Mouse (Mus musculus) kidney, adult 18-20 months (tissue): Measurements from ENCODE around the gene Dusp22.

Experiments used
- DNase-seq: peaks from one replicate; pipeline ENCODE4 v3.0.0; 2021

The Dusp22 gene

DNA sequence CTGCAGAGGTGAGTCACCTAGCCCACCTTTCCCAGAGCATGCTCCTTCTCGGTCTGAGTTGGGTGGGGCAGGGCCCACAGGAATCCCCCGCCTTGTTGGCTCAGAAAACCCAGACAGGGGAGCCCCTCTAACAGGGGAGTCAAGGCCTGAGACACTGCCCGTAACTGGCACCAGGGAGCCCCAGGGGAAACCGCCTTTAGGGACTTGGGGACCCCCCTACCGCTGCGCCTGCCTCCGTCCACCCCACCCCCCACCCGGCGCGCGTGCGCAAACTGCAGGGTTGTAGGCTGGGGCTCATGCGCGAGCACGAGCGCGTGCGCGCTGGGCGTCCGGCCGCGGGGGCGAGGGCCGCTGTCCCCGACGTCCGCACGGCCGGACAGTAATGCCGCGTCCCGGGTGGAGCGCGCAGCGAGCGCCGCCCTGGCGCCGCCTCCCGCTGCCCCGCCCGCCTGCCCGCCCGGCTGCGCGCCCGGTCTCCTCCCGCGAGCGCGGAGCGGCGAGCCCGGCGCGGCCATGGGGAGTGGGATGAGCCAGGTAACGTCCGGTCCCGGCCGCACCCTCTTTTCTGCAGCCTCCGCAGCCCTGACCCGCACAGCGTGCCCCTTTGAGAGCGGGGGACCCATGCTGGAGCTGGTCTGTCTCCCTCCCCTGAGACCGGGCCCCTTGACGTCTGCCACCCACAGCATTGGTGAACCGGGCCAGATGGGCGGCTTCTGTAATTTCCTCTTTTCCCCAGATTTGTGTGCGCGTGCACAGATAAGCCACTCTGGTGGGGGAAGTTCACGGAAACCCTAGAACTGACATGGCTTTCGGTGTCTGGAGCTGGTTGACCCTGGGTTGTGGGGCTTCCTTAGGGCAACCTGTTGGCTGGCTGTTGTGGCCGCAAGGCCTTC, at the start of gene Dusp22:
Gene Dusp22 (plus strand): TSS at position 387 of the 893 bp plus-strand sequence.
- DNase-seq: peak; percentile 88

DNA sequence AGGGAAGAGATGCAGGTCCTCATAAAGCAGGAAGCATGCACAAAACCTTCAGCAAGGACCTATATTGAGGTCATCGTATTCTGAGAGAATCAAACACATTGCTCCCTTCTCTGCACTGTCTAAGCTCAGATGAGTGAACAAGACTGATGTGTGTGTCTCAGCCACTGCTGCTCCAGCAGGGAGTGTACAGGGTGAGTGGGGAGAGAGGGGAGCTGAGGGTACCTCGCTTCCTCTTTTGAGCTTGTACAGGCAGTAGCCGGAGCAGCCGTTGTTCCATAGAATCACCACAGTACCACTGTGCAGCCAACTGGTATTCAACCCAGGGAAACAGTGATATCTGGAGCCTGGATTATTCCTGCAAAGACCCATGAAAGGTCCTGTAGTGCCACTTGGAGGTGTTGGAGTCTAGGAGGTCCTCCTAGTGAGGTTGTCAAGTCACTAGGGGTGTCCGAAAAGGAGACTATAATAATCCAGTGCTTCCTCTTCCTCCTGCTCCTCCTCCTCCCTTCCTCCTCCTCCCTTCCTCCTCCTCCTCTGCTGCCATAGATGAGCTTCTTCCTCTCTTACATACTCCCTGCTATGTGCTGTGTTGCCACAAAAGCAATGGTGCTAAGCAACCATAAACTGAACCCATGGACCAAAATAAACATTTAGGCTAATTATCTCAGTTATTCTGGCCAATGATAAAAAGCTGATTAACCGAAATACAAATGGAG, 47.6 kb upstream of the Dusp22 start:
- DNase-seq: no peak

DNA sequence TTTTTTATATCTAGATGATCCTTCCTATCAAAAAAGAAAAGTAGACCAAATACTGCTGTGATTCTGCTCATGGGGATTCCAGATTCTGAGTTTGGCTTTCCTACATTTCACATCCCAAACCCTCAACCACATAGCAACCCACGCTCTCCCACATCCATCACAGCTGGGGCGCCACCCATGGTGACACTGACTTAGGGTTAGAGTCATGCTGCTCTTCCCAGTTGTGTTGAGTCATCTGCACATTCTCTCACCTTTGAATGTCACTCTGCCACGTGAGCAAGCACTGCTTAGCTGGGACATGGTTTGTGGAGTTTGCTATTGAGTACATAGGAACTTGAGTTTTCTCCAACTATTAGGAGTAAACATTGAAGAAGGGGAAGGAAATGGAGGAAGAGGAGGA, 40.1 kb upstream of the Dusp22 start:
- no peak for DNase-seq

DNA sequence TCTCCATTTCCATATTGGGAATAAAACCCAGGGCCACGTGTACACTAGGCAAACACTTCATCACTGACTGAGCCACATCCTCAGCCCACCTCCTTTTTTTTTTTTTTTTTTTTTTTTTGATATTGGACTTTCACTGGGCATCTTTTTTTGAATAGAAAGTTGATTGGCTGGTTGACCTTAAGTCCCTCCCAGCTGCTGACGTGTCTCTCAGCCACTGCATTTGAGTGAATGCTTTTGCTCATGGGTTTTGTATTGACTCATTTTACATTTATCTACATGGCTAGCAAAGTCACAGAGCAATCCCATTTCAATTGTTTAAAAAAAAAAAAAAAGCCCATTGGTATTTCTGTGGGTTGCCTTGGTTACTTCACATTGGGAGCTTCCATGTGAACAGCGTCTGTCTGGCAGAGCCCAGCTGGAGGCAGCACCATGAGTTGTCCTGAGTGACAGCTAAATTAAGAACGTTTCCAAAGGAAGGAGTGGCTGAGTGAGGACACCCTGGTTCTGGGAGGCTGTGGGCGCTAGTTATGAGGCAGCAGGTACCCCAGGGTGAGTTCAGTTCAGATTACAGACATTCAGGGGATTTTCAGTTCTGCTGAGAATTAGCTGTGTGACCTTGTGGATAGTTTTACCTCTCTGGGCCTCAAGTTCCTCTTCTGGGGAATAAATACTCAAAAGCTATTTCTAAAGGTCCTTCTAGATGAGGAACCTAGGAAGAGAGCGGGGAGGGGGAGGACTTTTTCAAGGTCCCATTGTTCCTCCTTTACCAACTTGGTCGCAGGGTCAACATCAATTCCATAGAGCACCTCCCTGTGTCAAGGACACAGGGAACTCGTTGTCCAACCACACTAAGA, 31.4 kb upstream of the Dusp22 start:
- DNase-seq: no peak

DNA sequence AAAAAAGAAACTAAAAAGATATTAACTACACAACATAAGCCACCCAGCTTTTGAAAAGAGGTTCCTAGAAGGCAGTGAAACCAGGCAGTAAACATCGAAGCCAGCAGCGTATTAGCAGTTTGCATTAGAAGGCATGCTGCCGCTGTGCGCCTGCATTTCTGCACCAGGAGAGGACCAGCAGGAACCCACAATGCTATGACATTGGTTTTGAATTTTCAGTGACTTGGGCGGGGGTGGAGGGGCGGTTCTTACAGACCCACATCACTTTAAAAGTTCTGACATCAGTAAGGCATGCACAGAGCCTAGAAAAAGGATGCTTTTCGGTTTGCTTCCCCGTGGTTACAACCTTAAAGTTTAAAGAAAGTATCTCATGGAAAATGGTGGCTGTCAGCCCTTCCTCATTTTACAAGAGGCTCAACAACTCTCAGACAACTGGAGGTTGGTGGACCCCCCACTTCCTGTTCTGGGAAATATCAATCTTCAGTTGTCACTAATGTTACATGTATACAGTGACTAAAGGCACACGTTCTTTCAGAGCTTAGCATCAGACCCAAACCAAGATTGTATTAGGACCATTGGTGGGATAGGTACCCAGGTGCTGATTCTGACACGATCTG, 29.9 kb upstream of the Dusp22 start:
- no peak for DNase-seq

DNA sequence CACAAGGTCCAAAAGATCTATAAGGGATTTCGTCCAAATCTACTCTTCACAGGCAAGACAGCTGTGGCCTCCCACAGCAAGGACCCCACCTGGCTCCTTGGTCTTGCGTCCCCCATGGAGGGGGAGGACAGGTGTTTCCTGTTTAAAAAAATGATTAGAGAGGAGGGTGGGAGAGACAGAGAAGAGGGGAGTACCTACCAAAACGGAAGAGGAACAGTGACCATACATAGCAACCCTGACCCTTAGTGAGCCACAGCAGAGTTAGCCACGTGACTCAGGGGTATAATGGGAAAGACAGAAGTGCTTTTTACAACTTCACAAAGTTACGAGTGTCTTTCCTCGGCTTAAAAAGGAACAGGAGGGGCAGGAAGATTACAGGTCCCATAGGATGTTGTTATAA, 26.8 kb upstream of the Dusp22 start:
- no peak for DNase-seq

DNA sequence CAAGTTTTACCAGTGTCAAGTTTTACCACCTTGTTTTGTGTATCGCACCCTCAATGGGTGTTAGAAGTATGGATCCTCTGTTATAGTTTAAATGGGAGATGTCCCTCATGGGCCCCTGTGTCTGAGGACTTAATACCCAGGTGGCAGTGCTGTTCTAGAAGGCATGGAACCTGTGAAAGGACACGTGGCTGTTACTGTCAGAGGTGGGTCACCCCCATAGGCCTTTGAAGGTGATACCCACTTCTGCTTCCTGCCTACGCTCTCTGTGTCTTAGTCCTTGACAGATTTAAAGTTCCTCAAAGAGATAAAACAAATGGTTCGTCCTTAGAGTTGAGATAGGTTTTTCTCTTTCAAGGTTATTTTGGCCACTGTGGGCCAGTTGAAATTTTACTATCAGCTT, 23.3 kb upstream of the Dusp22 start:
- DNase-seq: no peak

DNA sequence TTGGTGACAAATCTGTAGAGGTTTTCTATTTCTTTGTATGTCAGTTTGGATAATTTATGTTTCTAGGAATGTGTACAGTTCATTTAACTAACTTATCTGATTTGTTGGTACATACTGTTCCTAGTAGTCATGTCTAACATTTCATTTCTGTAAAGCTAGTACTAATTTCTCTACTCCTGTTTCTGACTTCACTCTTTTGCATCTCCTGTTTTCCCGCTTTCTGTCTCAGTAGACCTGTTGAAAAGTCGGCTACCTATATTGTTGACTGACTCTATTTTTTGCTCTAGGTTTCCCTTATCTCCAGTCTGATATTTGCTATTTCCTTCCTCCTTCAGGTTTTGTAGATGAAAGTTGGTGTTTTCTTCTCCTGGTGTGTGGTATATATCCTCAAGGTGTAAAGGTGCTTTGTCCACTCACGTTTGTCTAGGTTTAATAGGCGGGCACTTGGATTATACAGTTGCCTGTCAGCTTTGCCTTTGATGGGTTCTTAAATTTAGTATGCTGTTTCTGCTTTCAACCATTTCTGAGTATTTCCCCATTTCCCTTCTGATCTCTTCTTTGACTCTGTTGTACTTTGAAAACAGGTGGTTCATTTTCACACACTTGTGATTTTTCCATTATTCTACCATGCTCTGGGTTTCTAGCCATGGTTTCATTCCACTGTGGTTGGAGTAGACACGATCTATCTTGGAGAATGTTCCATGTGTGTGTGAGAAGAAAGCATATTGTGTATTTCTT, 21.3 kb upstream of the Dusp22 start:
- DNase-seq: no peak

DNA sequence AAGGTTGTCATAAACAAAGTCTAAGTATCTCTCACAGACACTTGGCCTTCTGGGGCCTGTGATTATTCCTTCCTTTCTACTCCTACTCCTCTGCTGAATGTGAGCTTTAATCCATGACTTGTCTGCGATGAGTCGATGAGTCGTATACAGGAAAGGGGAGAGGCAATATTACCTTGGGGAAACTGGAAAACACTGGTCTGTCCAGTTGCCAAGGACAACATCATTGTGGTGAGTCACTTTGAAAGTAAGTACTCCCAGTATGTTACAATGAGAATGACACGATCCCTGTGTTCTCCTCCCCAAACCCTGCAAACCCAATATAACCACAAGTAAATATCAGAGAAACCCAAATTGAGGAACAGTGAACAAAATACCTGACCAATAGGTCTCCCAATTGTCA, 17.7 kb upstream of the Dusp22 start:
- DNase-seq: no peak

DNA sequence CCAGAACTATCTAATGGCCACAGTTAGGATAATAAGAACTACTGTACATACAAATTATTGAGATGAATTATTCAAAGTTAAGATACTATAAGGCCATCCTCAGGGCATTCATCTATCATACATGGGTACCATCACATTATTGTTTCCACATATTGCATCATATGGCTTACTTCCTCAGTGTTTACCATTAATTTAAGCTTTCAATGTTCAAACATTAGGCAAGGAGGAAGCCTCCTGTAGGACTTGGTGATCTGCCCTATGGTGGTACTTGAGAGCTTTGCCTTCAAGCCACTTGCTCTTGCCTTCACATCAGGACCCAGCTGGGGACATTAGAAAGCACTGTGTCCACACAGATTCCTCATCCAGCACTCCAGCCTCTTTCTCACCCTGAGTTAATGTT, 11.3 kb upstream of the Dusp22 start:
- DNase-seq: no peak

DNA sequence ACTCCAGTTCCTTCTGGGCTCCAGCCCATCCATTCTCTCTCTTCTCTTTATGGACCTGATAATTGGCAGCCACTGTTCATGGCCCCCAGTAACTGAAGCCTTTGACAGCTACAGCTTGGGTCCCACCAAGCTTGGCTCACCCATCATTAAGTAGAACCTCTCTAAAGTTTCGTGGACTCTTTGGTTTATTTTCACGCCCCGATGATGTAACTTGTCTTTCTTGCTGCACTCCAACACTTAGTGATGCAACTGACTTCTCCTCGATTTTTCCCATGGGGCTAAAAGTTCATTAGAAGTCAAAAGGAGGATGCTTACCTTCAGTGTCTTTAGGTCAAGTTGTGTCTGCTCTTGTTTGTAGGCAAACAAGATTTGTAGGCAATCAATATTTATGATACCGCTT, 10.6 kb upstream of the Dusp22 start:
- no peak for DNase-seq

DNA sequence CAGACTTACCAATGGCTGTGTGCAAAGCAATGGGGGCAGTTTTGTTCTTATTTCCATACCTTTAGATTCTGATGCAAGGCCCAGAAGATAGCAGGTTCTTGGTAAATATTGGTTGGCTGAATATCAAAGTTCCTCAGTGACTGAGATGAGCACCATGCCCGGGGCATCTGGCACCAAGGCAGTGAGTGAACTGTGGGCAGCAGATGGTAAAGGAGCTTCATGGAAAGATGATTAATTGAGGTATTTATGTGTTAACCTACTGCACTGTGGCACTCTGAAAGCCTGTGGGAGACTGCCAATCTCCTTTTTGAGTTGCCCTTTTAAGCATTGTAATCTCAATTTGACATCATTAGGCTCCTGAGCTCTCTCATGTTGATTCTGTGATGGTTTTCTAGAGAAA, 9.1 kb upstream of the Dusp22 start:
- no peak for DNase-seq

DNA sequence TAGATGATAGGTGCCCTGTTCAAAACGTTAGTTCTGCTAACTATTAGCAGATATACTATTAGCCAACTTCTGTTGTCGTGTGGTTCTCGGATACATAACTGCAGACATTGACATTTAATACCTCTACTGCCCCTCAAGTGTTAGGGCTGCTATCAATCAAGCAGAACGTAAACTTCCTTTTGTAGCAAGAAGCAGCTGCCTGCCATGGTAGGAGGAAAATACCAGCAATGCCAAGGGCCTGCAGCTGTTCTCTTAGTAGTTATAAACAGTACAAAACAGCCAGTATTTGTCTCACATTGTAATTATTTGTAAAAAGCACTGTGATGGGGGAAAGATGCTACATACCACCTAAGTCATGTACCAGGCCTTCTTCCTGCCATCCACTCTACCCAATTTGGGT, 6.7 kb upstream of the Dusp22 start:
- DNase-seq: no peak

DNA sequence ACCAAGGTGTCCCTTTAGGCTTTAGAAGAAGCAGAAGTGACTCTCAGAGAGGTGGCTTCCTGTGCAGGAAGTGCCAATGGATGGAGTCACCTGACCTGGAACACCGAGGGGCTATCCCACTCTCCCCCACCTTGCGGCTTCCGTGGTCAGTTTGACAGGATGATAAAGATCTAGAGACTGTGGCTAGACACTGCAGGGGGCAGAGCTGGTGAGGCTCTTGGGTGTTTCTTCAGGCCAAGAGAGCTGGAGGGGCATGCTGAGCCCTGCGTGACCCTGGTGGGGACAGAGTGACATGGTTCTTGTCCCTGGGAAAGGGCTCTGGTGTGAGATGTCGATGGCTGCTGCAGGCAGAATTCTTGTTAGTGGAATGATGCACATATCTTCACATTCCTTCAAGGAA, 5.3 kb upstream of the Dusp22 start:
- DNase-seq: no peak

DNA sequence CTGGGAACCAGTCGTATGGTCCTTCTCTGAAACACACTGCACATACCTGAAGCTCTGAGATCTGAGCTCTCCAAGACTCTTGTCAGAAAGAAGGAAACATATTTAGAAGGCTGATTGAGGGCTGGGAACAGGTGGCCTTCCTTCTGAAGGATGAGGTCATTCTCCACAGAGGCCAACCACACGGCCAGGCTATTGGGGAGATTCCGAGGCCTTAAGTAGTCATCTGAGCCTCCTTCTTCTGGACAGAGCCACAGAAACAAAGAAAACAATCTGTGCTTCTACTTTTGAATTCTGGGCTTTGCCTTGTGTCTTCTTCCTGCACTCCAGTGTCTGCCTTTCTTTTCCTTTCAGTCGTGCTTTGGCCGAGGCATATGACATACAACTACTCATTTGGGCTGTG, 2.9 kb upstream of the Dusp22 start:
- no peak for DNase-seq

DNA sequence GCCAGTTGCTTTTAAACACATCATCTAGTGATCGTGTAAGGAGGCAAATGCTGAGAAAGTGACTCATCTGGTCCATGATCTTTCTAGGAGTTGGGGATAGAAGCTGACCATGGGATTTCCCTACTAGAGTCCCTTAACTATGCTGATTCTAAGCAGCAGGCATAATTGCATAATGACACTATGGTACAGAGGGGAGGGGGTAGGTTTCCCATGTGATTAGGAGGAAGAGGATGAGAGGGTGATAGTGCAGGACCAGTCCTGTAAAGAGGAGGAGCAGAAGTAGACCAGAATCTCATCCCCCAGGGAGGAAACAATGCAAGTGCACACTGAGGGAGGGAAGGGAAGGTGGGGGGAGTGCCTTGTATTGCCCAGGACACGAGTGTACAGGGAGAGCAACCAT, 2.0 kb upstream of the Dusp22 start:
- DNase-seq: no peak

DNA sequence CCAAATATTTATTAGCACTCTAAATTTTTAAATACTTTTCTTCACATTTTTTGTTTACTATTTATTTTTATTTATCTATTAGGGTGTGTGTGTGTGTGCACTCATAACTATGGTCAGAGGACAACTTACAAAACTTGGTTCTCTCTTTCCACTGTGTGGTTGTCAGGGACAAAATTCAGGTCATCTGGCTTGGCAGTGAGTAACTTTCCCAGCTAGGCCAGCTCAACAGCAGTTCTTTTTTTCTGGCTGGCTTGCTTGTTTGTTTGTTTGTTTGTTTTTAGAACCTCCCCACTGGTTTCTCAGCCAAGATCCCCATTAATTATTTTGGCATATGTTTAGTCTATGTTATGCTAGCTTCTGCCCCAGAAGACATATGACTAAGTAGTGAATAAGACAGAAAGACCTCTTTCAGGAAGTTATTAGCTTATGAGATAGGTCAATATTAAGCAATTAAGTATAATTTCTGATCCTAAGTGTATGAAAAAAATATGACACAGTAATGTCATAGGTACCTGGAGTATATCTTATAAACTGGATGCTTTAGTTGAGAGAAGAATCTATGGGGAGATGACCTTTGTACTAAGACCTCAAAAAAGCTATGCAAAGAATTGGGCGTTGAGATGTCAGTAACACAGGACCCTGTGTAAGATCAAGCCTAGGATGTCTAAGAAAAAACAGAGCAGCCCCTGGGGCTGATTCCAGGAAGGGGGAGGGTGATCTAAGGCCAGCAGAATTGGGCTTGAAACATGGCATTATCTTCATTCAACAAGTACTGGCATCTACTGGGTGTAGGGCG, 1.4 kb upstream of the Dusp22 start:
- no peak for DNase-seq

DNA sequence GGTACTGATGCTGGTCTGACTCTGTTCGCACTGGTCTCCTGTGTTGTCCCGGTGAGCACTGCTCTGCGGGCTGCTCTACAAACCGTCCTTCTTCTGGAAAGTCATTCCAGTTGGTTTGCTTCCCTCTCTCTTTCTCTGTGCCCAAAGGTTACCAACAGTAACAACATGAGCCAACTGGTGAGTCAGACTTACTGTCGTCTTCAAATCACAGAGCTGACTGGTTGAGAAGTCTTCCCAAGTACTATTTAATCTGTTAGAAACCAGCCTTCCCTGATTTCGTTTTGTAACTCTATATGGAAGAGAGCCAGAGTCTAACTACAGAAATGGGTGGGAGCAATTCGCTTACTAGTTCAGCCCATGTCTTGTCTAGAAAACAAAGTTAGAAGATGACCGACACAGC, 5.5 kb downstream of the Dusp22 start:
- DNase-seq: peak; percentile 24

DNA sequence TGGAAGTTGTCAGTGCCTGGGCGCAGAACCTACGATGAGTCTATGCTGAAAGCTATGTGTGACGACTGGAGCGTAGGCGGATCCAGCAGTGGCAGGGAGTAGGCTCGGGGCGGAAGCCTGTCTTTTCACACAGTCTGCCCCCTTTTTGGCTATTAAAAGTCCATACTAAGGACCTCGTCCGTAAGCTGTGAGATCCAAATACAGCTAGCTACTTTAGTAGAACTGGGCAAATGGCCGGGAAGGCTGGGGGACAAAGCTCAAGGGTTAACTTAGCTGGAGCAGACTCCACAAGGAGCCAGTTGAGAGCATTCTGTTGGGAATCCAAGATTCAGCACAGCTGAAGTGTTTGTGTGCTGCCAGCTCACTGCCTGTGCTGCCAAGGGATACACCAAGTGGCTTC, 6.7 kb downstream of the Dusp22 start:
- DNase-seq: peak; percentile 71

DNA sequence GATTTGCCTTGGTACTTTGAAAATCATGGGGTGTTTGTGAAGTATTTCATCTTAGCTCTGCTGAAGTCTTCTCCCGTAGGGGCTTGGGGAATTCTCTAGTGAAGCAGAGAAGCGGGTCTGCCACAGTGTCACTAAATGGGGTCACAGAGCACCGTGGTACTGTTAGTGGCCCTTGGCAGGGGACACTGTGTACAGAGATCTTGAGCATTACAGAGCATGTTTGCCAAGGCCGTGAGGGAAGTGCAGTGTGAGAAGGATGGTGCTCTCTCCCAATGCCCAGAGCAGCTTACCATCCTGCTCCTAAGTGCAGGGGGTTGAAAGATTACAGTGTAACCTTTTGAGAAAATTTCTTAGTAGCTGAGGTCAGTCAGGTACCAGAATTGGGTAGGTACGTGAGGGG, 8.5 kb downstream of the Dusp22 start:
- no peak for DNase-seq

DNA sequence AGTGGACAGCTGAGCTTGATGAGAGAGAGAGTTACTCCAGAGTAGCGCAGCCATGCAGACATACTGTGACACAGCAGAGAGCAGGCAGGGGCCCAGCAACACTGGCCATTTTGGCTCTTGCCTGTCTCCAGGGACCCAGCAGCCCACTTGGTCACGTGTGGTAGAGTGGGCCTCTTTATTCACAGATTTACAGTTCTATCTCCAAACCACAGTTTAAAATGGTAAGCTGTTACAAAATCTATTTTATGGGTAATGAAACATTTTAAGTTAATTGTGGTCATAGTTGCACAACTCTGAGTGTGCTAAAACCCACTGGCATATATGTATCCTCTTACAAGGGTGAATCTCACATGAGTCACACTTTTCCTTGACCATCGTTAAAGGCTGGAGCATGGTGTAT, 9.5 kb downstream of the Dusp22 start:
- no peak for DNase-seq
